Mouse (Mus musculus) WW6 (cell line): ENCODE measurements around the gene 4632433K11Rik.
A peak's percentile ranks its signal among the peaks of the same experiment; 100 is the strongest.

Experiments used
- DNase-seq: peaks from one replicate; pipeline ENCODE4 v3.0.0-alpha.2; 2013; ENCODE audit warnings: low read depth, low spot score

Gene 4632433K11Rik

DNA sequence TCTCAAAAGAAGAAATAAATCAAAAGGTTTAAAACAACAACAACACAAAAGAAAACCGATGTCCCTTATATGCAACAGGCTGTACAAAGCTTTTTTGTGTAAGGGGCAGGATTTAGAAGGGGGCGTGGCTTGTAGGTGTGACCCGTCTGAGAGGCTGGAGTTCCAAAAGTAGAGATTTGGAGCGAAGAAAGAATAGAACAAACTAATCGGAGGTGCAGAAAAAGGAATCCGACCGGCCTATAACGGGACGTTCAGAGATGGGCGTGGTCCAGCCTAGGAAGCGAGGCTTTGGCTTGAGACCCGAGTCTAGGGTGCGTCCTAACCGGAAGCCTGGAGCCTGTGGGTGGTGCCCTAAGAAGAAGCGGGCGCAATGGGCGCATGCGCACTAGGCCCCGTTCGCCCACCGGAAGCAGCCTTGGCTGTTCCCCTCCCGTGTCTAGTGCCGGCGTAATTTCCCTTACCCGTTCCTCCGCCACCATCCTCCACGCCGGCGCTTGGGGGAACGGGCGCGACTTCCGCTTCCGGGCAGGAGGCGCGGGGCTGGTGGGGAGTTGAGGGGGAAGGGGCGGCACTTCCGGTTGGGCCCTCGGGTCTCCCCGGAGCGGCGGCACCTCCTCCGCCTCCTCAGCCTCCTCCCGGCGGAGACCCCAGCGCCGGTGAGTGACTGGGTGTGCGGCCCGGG is 13.8 kb upstream of the 4632433K11Rik start, which contains the start of the genes Zfp865 and Ccdc106:
Zfp865 (plus strand) TSS at position 377 of the 682 bp plus-strand sequence.
Ccdc106 (plus strand) TSS at position 554 of the 682 bp plus-strand sequence.
- peak; percentile 97 for DNase-seq

DNA sequence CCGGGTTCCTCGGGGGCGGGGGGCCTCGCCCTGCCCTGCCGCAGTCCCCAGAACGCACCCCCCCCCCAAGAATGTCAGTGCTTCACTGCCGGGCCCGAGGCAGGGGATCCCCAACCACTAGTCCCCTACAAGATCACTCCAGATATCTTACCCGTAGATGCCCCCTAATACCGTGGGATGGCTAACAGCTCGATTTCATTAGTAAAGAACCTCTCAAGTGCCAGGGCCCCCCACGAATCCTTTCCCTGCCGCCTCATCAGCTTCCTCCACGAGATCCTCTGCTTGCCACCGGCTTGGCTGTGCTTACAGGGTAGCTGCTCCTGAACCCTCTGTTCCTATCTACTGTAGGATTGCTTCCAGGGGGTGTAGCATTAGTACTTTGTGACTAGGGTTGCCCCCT is 13.2 kb upstream of the 4632433K11Rik start:
- DNase-seq = no peak

DNA sequence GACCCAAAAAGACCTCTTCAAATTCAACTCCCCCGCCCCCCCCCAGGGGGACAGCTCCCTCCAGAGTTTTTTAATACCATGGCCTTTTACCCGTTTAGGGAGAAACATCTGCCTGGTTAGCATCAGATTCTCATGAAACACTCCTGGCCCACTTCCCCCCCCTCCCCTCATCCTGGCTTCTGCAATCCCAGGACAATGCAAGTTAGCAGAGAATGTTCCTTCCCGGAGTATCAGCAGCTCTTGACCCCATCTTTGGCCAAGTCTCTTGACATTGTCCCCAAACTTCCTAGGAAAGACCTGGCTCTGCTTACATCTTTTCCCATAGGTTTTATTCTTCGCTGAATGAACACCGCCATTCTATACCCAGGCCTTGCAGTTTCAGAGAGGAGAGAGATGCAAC is 12.7 kb upstream of the 4632433K11Rik start:
- no peak for DNase-seq

DNA sequence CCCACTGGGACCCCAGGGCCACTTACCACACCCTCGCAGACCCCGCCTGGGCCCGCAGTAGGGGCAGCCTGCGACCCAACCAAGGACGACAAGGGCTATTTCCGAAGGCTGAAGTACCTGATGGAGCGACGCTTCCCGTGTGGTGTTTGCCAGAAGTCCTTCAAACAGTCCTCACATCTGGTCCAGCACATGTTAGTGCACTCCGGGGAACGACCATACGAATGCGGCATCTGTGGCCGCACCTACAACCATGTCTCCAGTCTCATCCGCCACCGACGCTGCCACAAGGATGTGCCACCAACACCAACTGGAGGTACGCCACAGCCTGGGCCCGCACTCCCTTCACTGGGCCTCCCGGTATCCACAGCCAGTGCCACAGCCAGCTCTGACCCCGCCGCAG is 4.4 kb upstream of the 4632433K11Rik start:
- DNase-seq = no peak

DNA sequence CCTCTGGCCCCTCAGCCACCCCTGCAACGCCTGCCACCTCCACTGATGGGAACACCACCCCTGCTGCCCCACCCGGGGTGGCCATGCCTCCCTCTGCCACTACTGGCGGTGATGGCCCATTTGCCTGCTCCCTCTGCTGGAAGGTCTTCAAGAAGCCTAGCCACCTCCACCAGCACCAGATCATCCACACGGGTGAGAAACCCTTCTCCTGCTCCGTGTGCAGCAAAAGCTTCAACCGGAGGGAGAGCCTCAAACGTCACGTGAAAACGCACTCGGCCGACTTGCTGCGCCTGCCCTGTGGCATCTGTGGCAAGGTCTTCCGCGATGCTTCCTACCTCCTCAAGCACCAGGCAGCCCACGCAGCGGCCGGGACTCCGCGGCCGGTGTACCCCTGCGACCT is 4.0 kb upstream of the 4632433K11Rik start:
- DNase-seq = no peak

DNA sequence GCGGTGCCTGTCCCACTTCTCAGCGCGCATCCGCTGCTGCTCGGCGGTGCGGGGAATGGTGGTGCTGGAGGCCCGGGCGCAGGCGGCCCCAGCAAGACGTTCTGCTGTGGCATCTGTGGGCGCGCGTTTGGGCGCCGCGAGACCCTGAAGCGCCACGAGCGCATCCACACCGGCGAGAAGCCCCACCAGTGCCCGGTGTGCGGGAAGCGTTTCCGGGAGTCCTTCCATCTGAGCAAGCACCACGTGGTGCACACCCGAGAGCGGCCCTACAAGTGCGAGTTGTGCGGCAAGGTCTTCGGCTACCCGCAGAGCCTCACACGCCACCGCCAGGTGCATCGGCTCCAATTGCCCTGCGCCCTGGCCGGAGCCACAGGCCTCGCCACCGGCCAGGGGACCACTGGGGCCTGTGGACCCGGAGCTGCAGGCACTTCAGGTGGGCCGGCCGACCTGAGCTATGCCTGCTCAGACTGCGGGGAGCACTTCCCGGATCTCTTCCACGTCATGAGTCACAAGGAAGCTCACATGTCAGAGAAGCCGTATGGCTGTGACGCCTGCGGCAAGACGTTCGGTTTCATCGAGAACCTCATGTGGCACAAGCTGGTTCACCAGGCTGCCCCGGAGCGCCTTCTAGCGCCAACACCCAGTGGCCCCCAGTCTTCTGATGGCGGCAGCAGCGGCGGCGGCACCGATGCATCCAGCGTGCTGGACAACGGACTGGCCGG is 3.2 kb upstream of the 4632433K11Rik start:
- DNase-seq = no peak

DNA sequence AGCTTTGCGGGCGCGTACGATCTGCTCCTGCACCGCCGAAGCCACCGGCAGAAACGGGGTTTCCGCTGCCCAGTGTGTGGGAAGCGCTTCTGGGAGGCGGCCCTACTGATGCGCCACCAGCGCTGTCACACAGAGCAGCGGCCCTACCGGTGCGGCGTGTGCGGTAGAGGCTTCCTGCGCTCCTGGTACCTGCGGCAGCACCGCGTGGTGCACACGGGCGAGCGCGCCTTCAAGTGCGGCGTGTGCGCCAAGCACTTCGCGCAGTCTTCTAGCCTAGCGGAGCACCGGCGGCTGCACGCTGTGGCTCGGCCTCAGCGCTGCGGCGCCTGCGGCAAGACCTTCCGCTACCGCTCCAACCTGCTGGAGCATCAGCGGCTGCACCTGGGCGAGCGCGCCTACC is 2.4 kb upstream of the 4632433K11Rik start:
- DNase-seq = no peak

DNA sequence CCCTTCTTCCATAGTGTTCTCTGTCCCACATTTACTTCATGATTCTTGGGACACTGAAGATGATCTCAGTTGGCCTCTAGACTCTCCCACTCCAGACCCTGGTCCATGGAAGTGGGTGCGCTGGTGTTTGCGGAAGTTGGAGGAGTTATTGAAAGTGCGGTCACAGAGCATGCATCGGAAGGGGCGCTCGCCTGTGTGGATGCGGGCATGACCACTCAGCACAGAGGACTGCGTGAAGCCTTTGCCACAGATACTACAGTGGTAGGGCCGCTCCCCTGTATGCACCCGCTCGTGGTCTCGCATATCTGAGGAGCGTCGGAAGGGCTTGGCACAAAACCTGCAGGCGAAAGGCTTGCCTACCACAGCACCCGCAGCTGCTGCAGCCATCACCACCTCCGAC is 1.7 kb downstream of the 4632433K11Rik start:
- DNase-seq = no peak

DNA sequence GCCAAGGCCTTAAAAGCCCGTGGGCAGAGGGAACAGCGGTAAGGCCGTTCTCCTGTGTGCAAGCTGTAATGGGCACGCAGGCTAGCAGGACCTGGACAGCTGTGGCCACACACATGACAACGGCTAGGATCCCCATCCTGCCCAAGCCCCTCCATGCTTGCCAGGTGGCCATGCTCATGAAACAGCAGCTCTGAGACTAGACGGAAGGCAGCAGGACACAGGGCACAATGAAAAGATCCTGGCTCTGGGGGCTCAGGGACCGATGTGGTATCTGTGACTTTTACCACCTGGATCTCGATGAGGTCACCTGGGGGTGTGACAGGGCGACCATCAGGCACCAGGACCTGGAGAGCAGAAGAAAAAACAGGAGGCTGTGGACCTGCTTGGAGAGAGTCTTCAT is 2.2 kb downstream of the 4632433K11Rik start:
- DNase-seq = no peak

DNA sequence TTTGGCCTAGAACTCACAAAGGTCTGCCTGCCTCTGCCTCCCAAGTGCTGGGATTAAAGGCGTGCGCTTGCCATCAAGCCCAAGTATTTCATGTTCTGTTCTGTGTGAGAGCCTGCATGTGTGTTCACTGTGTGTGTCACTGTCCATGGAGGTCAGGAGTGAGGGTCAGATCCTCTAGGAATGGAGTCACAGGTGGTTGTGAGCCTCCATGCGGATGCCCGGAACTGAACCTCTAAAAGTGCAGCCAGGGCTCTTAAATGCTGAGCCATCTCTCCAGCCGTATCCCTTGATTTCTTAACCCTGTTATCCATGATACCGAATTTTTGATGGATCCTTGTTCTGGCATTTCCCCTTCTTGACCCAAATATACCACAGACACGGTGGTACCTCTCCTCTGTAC is 3.1 kb downstream of the 4632433K11Rik start:
- DNase-seq = no peak

DNA sequence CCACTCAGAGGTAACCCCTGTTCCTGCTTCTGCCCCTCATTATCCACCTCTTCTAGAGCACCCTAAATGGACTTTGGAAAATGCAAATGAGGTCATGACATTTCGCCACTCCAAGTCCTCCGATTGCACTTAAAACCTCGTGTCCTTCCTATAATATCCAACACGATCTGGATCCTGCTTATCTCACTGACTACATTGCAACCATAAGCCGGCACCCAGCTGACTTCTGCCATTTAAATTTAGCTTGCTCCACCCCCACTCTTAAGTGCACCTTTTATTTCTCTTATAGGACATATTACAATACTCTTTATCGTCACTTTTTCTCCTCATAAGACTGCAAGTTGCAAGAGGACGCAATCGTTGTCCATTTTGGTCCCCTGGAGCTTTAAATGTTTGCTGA is 3.5 kb downstream of the 4632433K11Rik start:
- DNase-seq = no peak

DNA sequence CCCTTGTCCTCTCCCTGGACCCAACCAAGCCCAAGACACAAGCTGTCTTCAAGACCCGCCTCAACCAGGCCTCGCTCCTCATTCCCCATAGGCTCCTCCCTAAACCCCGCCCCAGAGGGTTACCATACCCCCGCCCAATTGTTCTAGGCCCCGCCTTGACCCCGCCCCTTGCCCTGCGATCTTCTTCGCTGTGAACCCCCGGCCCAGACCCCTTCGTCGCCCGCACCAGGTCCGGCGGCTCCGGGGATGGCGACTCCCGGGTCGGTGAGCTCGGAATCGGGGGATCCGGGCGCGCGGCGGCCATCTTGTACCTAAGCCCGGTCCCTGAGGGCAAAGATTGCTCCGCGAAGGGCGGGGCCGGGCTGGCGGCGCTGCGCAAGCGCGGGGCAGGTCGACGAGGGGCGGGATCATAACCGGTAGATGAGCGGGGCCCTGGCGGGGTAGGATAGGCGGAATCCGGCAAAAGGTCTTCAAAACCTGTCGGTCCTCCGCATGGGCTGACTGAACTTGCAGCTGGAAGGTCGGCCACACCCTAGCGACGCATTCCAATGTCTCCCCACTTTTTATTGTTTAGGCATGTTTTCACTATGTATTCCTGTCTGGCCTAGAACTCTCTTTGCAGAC is 4.3 kb downstream of the 4632433K11Rik start, which contains the start of gene Zfp784:
Zfp784 (minus strand) TSS at position 338 of the 624 bp plus-strand sequence.
- peak; percentile 80 for DNase-seq

DNA sequence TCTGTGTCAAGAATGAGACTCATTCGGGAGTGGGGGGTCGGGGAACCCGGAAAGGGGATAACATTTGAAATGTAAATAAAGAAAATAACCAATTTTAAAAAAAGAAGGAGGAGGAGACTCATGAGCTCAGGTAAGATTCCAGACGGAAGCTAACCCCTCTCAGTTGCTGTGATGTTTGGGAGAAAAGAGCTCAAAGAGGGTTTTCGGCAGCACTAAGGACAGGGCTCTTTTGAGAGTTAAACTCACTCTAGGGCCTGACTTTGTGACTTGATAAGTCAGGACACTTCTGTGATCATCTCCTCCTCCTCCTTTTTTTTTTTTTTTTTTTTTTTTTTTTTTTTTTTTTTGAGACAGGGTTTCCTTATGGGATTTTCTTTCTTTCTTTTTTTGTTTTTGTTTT is 5.0 kb downstream of the 4632433K11Rik start:
- DNase-seq = no peak

DNA sequence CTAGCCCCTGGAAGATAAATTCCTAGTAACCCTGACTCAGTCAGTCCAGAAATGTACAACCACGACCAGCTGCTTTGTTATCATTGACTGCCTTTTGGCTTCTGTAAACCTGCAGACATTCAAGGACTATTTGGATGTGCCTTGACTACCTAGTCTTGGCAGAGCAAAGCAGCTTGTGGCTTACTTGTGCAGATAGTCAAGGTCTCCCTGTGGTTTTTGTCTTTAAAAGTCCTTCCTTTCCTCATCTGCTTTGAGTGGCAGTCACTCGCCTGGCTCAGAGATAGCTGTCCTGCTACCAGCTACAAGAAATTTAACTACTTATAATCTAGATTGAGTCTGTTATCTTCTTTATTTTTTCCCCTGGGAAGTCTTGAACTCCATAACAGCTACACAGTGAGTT is 11.1 kb downstream of the 4632433K11Rik start:
- no peak for DNase-seq

DNA sequence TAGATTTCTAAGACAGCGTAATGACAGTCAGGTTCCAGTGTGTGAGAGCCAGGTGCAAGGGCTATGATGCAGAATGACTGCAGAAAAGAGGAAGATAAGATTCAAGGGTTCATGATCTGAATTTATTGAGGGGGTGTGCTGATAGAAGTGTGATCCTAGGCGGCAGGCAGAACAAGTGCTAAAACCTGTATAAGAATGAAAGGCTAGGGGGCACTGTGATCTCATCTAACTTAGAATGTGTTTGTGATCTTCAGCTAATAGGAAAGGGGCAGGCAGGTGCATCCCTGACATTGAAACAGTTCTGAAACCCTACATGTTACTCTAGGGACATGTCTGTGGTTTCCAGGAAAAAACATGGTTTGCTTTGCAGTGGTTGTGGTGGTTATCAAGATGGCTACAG is 12.2 kb downstream of the 4632433K11Rik start:
- no peak for DNase-seq

DNA sequence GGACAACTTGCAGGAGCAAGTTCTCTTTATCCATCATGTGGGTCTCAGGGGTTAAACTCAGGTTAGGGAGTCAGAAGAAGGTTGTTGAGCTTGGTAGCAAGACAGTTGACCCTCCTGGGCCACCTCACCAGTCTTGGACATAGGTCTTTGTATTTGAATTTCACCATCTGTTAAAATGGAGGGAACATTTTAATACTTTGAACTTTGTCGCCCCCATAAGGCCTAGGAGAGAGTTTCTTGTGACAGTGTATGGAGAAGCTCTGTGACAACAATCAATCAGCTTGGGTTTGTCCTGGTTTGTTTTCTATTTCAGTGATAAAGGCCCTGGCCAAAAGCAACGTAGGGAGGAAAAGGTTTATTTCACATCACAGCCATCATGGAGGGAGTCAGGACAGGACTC is 13.4 kb downstream of the 4632433K11Rik start:
- DNase-seq = no peak

DNA sequence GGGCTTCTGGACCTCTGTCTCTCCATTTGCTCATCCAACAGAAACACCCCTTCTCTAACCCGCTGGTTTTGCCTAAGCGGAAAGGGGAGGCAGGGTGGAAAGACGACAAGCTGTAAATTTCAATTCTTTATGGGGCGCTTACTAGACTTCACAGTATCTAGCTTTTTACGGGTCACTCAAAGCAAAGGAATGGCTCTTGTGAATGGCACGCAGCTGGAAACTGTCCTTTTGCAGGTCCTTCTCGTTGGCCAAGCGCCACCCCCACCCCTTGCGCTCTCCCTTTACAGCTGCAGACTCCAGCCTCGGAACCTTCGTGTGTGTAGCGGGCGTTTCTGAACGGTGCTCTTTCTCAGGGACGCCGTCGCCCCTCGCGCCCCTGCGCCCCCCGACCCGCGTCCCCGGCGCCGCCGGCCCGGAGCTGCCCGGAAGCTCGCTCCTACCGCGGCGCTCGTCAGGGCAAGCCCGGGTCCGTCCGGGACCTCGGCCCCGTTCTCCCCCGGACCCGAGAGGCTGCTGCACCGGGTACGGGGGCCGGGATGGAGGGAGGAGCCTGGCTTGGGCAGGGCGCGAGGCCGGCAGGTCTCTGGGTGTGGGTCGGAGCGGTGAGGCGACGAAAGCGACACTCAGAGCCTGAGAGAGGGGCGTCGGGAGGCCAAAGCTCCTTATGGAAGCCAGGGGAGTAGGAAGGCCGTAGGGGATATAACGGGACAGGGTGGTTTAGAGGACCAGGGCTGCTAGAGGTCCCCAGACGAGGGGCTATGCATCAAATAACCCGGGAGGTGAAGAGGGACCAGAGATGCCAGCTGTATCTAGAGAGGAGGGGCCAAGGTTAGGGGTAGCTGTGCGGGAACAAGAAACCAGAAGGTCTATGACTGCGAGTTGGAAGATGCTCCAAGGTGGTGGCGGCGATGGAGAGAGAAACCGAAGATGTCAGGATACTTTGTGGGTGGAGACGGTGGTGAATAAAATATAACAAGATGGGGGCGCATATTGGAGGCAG is 17.6 kb downstream of the 4632433K11Rik start, which contains the start of gene Zfp580:
Zfp580 (plus strand) TSS at position 346 of the 1,000 bp plus-strand sequence.
- DNase-seq = peak; percentile 45

DNA sequence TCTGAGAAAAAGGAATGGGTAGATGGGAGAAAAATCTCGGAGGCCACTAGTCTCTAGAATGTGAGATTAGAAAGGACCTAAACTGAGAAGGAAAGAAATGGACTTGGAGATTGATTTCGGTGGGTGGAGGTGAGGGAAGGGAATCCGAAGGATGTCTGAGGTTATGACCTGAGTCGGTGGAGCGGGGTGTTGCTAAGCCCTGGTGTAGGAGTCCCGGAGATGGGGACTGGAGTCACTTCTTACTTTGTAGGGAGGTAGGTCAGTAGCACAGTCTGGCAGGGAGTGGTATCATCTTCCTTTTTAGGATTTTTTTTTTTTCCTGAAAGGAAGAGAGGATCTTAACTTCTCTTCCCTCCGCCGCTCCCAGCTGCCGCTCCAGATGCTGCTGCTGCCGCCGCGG is 18.5 kb downstream of the 4632433K11Rik start:
- no peak for DNase-seq

DNA sequence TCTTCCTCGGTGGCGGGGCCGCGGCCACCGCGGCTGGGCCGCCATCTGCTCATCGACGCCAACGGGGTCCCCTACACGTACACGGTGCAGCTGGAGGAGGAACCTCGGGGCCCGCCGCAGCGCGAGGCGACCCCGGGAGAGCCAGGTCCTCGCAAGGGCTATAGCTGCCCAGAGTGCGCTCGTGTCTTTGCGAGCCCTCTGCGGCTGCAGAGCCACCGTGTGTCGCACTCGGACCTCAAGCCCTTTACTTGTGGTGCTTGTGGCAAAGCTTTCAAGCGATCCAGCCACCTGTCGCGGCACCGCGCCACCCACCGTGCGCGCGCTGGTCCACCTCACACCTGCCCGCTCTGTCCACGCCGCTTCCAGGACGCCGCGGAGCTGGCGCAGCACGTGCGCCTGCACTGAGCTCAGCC is 19.0 kb downstream of the 4632433K11Rik start:
- no peak for DNase-seq

DNA sequence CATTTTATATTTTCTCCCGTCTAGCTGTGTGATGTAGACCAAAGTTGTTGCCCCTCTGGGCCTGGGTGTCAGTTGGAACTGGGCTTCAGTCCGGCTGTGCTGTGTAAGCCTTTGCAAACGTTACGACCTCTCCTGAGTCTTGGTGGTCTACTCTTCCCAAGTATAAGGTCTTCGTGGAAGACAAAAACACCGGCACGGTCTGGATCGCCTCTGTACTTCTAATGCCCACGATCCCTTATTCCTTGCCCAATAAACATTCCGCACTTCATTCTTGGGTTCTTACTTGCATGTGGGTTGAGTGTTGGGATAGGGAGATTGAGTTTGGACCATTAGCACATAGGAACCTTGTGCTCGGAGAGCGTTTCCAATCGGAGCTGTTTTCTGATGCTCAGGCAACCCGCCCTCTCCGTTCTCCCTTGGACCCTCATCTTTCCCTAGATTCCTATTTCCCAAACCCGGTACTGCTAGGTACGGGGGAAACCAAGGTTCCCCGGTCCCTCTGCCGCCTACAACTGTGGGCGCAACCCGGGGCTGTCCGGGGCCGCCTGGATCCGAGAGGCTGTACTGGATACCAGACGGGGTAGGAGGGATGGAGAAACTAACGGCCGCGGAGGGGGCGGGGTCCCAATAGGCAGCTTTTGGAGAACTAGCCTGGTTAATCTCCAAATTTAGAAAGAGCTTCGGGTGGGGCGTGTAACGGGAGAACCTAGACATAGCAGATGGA is 19.7 kb downstream of the 4632433K11Rik start:
- no peak for DNase-seq
